Comparison of ENCODE assay signal across 15 mouse cellular contexts in genomic region chr7:24268176-24269155, GRCm38 (mm10). TPM values are rescaled to one million over a fixed set of nuclear protein-coding genes. Genes with fewer than 3 reads are reported as not detected.
DNase-seq lines count a peak whose midpoint lies in the region; ATAC-seq and TF ChIP-seq lines count a peak whose summit lies in the region.
"Had no signal": no experiment of that assay in that cellular context is flagged by ENCODE, and none has a peak within 500 bp of the region (broad histone marks: within the 10 kb centered on the region; RNA-seq: fewer than 3 reads in every experiment).

No protein-coding gene starts in this region.

- WGBS in hindbrain, postnatal 0 days: 64% methylated on average over 24 of the region's 24 CpGs
- WGBS in hindbrain, embryonic 14.5 days: 67% methylated on average over 24 of the region's 24 CpGs
- WGBS in kidney, embryonic 15.5 days: 76% methylated on average over 24 of the region's 24 CpGs

- TF ChIP-seq CTCF in hindbrain, postnatal 0 days (IDR thresholded peaks at IDR 0.05; ENCODE audit: low read depth): peak; percentile 9; the same call in 1 of the 2 replicates

- H3K27ac ChIP-seq in hindbrain, postnatal 0 days: no peak overlapping the region
- no peak overlapping the region for H3K27ac ChIP-seq in hindbrain, embryonic 14.5 days
- no peak overlapping the region for H3K27ac ChIP-seq in kidney, embryonic 15.5 days
- H3K27ac ChIP-seq: heart, embryonic 13.5 days; macrophage had no signal

- H3K36me3 ChIP-seq in hindbrain, postnatal 0 days (ENCODE audit: insufficient read depth, low read length): no peaks in the 10 kb centered on the region
- 0 out of 2 replicates have a peak, but pooled peaks cover under 1% of the 10 kb centered on the region for H3K36me3 ChIP-seq in hindbrain, embryonic 14.5 days (replicated peaks; ENCODE audit: control insufficient read depth, insufficient read depth)
- H3K36me3 ChIP-seq in kidney, embryonic 15.5 days: peaks cover 2% of the 10 kb centered on the region

- H3K9me3 ChIP-seq in hindbrain, postnatal 0 days (ENCODE audit: low read length): no peaks in the 10 kb centered on the region
- no peaks in the 10 kb centered on the region for H3K9me3 ChIP-seq in hindbrain, embryonic 14.5 days (ENCODE audit: control insufficient read depth, low read length)
- H3K9me3 ChIP-seq in kidney, embryonic 15.5 days (replicated peaks): no peaks in the 10 kb centered on the region
- H3K9me3 ChIP-seq: heart, embryonic 13.5 days had no signal

- no peak for DNase-seq in hindbrain, postnatal 0 days (ENCODE audit: low spot score)
- no peak for DNase-seq in hindbrain, embryonic 14.5 days (ENCODE audit: low spot score)
- peak; percentile 80 for DNase-seq in ES-CJ7 (ENCODE audit: low read depth, low spot score)
- peak; percentile 39 for DNase-seq in brain, adult 2 months (ENCODE audit: low read depth, low spot score)
- peak; percentile 44 for DNase-seq in thymus, postnatal 25 days
- no peak for DNase-seq in c-Kit-positive CD71-positive TER-119-positive erythroid progenitor cells, embryonic 14.5 days (ENCODE audit: low spot score)
- DNase-seq: adrenal gland, postnatal 14 days; cerebellum, postnatal 25 days; kidney, adult 18-20 months; kidney, postnatal 4 days; lung, embryonic 14.5 days; right cerebral cortex, postnatal 4 days had no signal

- H3K9ac ChIP-seq in hindbrain, postnatal 0 days (replicated peaks; ENCODE audit: low read length): no peak overlapping the region
- H3K9ac ChIP-seq in hindbrain, embryonic 14.5 days: no peak overlapping the region
- H3K9ac ChIP-seq in kidney, embryonic 15.5 days: no peak overlapping the region
- H3K9ac ChIP-seq: heart, embryonic 13.5 days; lung, embryonic 14.5 days had no signal

- no peak for ATAC-seq in hindbrain, postnatal 0 days
- ATAC-seq in hindbrain, embryonic 14.5 days (ENCODE audit: low FRiP score): no peak
- no peak for ATAC-seq in kidney, embryonic 15.5 days (replicated peaks; ENCODE audit: low FRiP score)

- no peak overlapping the region for H3K4me3 ChIP-seq in hindbrain, postnatal 0 days (ENCODE audit: low read length)
- H3K4me3 ChIP-seq in hindbrain, embryonic 14.5 days (replicated peaks; ENCODE audit: low read length): no peak overlapping the region
- no peak overlapping the region for H3K4me3 ChIP-seq in kidney, embryonic 15.5 days (replicated peaks)
- H3K4me3 ChIP-seq: heart, embryonic 13.5 days had no signal

- no peaks in the 10 kb centered on the region for H3K27me3 ChIP-seq in hindbrain, postnatal 0 days (ENCODE audit: insufficient read depth, low read length)
- no peaks in the 10 kb centered on the region for H3K27me3 ChIP-seq in hindbrain, embryonic 14.5 days (ENCODE audit: control insufficient read depth, insufficient read depth, low read length)
- H3K27me3 ChIP-seq in kidney, embryonic 15.5 days: no peaks in the 10 kb centered on the region
- H3K27me3 ChIP-seq: heart, embryonic 13.5 days had no signal

- no peak overlapping the region for H3K4me2 ChIP-seq in hindbrain, postnatal 0 days (ENCODE audit: low read depth, low read length)
- H3K4me2 ChIP-seq in hindbrain, embryonic 14.5 days (replicated peaks): no peak overlapping the region
- no peak overlapping the region for H3K4me2 ChIP-seq in kidney, embryonic 15.5 days

- H3K4me1 ChIP-seq in hindbrain, postnatal 0 days (ENCODE audit: insufficient read depth, low read length): 0 out of 2 replicates have a peak, but pooled peaks cover 3% of the 10 kb centered on the region
- H3K4me1 ChIP-seq in hindbrain, embryonic 14.5 days (replicated peaks; ENCODE audit: control insufficient read depth, insufficient read depth, low read length): peaks cover 5% of the 10 kb centered on the region
- peaks cover 5% of the 10 kb centered on the region for H3K4me1 ChIP-seq in kidney, embryonic 15.5 days

RNA-seq across cellular contexts. Expression of gene Zfp93, which starts 1.8 kb away (rescaled TPM):
- total RNA-seq in hindbrain, postnatal 0 days (2014; rRNA removed): 5.4 and 6.9 TPM in 2 replicates
- polyA plus RNA-seq in hindbrain, postnatal 0 days (2015; fragmentation: Nextera tagmentation; extraction: Ambion mirVana): 2.2 and 3.1 TPM in 2 replicates
- polyA plus RNA-seq in hindbrain, embryonic 14.5 days (2014; fragmentation: Nextera tagmentation; extraction: Ambion mirVana): 8.1 and 9.5 TPM in 2 replicates
- polyA plus RNA-seq in kidney, embryonic 15.5 days (2015; fragmentation: Nextera tagmentation; extraction: Ambion mirVana): 10.7 and 11.5 TPM in 2 replicates

RNA-seq across cellular contexts. Expression of gene Zfp108, which starts 13.9 kb away (rescaled TPM):
- 7.5 and 9.1 TPM in 2 replicates for total RNA-seq in hindbrain, postnatal 0 days (2014; rRNA removed)
- polyA plus RNA-seq in hindbrain, postnatal 0 days (2015; fragmentation: Nextera tagmentation; extraction: Ambion mirVana): 3.0 and 3.7 TPM in 2 replicates
- 7.1 TPM in 2 replicates for polyA plus RNA-seq in hindbrain, embryonic 14.5 days (2014; fragmentation: Nextera tagmentation; extraction: Ambion mirVana)
- 3.6 and 4.2 TPM in 2 replicates for polyA plus RNA-seq in kidney, embryonic 15.5 days (2015; fragmentation: Nextera tagmentation; extraction: Ambion mirVana)

RNA-seq across cellular contexts. Expression of gene Zfp109, which starts 31.1 kb away (rescaled TPM):
- 4.4 and 8.5 TPM in 2 replicates for total RNA-seq in hindbrain, postnatal 0 days (2014; rRNA removed)
- polyA plus RNA-seq in hindbrain, postnatal 0 days (2015; fragmentation: Nextera tagmentation; extraction: Ambion mirVana): 2.0 and 2.1 TPM in 2 replicates
- polyA plus RNA-seq in hindbrain, embryonic 14.5 days (2014; fragmentation: Nextera tagmentation; extraction: Ambion mirVana): 2.9 and 3.9 TPM in 2 replicates
- 5.6 and 6.1 TPM in 2 replicates for polyA plus RNA-seq in kidney, embryonic 15.5 days (2015; fragmentation: Nextera tagmentation; extraction: Ambion mirVana)

RNA-seq across cellular contexts. Expression of gene Zfp61, which starts 32.6 kb away (rescaled TPM):
- 20.1 and 23.5 TPM in 2 replicates for total RNA-seq in hindbrain, postnatal 0 days (2014; rRNA removed)
- 26.1 and 31.6 TPM in 2 replicates for polyA plus RNA-seq in hindbrain, postnatal 0 days (2015; fragmentation: Nextera tagmentation; extraction: Ambion mirVana)
- 33.5 and 34.0 TPM in 2 replicates for polyA plus RNA-seq in hindbrain, embryonic 14.5 days (2014; fragmentation: Nextera tagmentation; extraction: Ambion mirVana)
- polyA plus RNA-seq in kidney, embryonic 15.5 days (2015; fragmentation: Nextera tagmentation; extraction: Ambion mirVana): 40.0 and 43.9 TPM in 2 replicates

RNA-seq across cellular contexts. Expression of gene Zfp94, which starts 48.0 kb away (rescaled TPM):
- 9.6 and 12.0 TPM in 2 replicates for total RNA-seq in hindbrain, postnatal 0 days (2014; rRNA removed)
- 17.3 and 21.6 TPM in 2 replicates for polyA plus RNA-seq in hindbrain, postnatal 0 days (2015; fragmentation: Nextera tagmentation; extraction: Ambion mirVana)
- polyA plus RNA-seq in hindbrain, embryonic 14.5 days (2014; fragmentation: Nextera tagmentation; extraction: Ambion mirVana): 19.6 and 20.9 TPM in 2 replicates
- polyA plus RNA-seq in kidney, embryonic 15.5 days (2015; fragmentation: Nextera tagmentation; extraction: Ambion mirVana): 11.3 and 12.1 TPM in 2 replicates

Comparison
In these comparisons a context has a peak if more than half of its experiments do, and no peak if none do; other contexts are left out.
1. DNase-seq: peak in ES-CJ7 (single experiment), brain, adult 2 months (single experiment) and thymus, postnatal 25 days (single experiment); none in hindbrain, postnatal 0 days (single experiment), hindbrain, embryonic 14.5 days (single experiment) and c-Kit-positive CD71-positive TER-119-positive erythroid progenitor cells, embryonic 14.5 days (single experiment).